Mouse (Mus musculus) NIH3T3 (cell line): ENCODE measurements around the gene Gm44805.

Experiments used
- DNase-seq: peaks from one replicate; pipeline ENCODE4 v3.0.0-alpha.2; 2012; ENCODE audit warnings: low read depth

Gene Gm44805

GRCm38 (mm10) chr7:19677872-19678271 is 3.4 kb downstream of the Gm44805 start, which contains the start of gene Apoc2:
Apoc2 (minus strand) TSS chr7:19677941.
- DNase-seq = no peak

DNA sequence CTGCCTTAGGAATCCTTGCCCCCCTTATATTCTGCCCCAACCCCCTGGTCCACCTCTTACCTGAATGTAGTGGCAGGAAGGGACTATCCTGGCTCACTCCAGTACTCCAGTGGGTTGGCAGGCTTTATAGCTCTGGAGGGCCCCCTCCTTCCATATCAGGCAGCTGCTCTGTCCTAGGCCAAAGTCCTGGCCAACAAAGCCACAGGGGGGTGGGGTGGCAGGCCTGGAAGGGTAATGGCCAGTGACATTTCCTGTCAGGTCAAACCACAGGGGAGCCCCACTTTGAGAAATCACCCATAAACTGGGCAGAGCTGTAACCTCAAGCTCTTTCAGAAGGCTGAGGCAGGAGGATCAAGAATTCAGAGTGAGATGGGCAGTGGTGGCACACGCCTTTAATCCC is 4.6 kb downstream of the Gm44805 start:
- no peak for DNase-seq

- no peak for DNase-seq
Observed at GRCm38 (mm10) chr7:19675824-19676223, 5.4 kb downstream of the Gm44805 start.

GRCm38 (mm10) chr7:19673083-19673699 is 8.0 kb downstream of the Gm44805 start:
- peak; percentile 21 for DNase-seq

DNA sequence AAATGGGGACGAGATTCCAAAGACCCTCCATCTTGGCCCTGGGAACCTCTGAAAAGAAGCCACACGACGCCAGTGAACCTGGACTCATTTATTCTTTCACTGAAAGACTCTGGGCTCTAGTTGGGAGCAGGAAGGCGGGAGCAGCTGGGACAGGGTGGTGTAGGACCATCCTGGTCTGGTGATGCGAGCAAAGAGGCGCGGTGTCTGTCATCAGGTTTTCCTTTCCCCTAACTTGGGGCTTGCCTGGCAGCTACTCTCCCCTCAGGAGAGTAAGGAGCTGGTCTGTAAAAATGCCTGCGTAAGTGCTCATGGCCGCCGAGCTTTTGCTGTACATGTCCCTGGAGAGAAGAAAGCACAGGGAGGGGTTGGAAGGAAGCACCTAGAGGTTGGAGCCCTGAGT is 9.7 kb downstream of the Gm44805 start:
- DNase-seq = no peak

DNA sequence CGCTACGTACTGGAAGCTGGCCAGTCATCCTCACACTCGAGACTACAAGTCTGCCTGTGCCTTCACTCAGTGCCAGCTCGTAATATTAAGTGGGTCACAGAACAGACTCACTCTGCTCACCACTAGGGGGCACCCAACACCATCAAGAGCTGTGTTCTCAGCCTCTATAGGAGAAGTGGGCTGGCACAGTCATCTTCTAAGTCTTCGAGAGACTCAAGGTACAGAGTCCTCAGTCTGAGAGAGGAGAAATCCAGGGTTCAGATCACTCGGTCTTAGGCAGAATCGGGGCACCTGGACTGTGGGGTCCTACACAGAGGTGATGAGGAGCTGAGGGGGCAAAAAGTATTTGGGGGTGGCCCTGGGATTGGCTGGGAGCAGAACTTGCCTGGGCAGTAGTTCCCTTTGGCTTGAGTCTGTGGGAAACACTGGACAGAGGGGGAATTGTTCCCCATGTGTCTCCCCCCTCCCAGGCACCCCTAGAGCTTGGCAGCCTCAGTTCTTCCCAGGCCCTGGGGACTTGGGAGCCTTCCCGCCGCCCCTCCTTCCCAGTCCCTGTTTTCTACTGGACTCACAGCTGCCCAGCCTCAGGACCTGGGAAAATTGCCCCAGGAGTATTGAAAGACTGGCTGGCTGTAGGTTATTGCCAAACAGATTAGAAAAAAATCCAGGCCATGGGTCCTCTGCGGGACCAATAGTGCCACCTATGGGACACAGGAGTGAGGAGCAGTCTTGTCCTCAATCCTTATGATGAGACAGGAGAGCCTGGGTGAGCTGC is 12.1 kb downstream of the Gm44805 start:
- peak; percentile 97 for DNase-seq

GRCm38 (mm10) chr7:19667434-19667833 is 13.8 kb downstream of the Gm44805 start:
- DNase-seq = no peak

DNA sequence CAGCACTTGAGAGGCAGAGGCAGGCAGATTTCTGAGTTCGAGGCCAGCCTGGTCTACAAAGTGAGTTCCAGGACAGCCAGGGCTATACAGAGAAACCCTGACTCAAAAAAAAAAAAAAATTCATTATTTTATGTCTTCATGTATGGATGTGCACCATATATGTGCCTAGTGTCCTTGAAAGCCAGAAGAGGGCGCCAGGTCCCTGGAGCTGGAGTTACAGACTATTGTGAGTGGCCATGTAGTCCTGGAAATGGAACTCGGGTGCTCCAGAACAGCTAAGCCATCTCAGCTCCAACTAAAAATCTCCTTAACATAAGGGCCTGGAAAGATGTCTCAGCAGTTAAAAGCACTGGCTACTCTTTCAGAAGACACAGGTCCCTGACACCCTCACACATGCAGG is 14.5 kb downstream of the Gm44805 start:
- DNase-seq = peak; percentile 53

DNA sequence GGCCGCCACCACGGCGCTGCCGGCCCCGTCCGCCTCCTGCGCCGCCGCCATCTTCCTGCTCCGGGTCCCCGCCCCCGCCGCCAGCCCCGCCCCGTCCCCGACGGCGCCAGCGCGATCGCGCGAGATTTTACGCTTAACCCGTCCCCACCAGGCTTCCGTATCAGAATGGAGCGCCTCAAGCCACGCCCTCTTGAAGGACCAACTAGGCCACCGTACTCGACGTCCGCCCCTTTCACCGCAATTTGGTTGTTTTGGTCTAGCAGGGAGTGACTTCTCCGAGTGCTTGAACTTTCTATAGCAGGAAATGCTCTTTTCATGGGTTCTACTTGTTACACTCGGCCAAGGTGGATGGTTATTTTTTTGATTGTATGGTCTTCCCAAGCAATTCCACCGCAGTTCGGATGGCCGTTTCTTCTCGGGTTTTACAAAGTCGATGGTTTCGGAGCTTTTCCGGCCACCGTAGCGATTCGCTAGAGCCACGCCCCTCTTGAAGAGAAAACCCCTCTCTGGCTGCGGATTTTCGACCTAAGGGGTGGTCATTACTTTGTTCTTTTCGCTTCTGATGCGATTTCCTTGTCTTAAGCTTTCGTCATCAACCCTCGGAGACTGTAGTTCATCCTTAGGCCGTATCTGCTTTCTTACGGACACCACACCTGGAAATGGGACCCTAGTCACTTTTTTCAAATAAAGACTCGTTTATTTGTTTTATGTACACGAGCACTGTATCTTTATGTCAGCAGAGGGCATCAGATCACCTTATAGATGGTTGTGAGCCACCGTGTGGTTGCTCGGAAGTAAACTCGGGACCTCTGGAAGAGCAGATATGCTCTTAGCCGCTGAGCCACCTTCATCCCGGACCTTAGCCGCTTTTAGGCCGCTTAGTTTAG is 16.0 kb downstream of the Gm44805 start, which contains the start of gene Clptm1:
TSS of gene Clptm1 (minus strand) at position 79 of the 887 bp plus-strand sequence.
- DNase-seq = peak; percentile 98

DNA sequence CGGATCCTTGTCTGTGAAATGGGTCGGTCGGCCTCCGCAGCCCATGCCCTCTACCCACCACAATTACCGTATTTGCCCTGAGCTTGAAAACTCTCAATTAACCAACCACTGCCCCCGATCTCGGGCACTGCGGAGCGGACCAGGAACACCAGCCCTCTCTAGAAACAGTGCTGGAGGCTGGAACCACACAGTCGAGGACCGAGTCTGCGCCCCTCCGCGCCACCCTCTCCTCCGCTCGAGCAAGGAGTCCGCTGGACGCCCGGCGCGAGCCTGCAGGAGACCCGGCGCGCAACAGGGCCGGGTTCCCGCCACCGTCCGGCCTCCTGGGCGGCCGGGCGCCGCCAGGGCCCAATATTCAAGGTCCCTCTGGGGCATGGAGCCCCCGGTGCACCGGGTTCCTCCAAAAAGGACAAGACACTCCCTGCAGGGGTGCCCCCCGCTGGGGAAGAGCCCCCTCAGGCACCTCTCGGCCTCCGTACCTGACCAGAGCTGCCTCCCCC is 16.7 kb downstream of the Gm44805 start:
- no peak for DNase-seq

GRCm38 (mm10) chr7:19663940-19664339 is 17.3 kb downstream of the Gm44805 start:
- DNase-seq = no peak

- no peak for DNase-seq
Observed at GRCm38 (mm10) chr7:19652614-19653013, 28.6 kb downstream of the Gm44805 start.

GRCm38 (mm10) chr7:19651063-19651786 is 30.0 kb downstream of the Gm44805 start:
- no peak for DNase-seq

GRCm38 (mm10) chr7:19641223-19641622 is 40.0 kb downstream of the Gm44805 start:
- no peak for DNase-seq

DNA sequence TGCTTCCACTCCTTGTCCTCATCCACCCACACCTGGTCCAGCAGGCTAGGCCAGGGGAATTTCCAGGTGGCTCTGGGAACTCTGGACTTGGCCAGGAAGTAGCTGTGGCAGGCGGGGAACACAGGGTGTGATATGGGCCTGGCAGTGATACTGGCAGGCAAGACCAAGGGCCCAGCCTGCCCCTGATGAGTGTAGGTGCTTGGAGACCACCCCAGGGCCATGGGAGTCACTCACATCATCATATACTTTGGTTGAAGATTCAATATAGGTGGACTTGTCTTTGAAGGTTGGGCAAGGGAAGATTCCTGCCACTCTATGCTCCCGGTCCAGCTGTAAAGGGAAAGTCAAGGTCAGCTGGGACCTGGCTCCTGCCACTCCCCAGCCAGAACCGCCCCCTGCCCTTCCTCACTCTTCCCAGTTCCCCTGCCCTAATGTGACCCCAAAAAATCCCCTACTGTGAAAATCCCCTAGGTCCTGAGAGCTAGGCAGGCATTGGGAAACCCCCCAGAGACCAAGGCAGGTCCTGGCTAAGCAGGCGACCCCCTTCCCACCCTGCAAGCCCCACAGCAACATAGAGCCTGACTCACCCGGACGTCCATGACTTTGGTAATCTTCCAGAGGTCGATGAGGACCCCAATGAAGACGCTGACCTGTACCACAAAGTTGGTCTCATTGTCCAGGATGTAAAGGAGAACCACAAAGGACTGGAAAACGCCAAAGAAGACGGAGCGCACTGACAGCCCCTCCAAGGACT is 46.0 kb downstream of the Gm44805 start:
- no peak for DNase-seq

DNA sequence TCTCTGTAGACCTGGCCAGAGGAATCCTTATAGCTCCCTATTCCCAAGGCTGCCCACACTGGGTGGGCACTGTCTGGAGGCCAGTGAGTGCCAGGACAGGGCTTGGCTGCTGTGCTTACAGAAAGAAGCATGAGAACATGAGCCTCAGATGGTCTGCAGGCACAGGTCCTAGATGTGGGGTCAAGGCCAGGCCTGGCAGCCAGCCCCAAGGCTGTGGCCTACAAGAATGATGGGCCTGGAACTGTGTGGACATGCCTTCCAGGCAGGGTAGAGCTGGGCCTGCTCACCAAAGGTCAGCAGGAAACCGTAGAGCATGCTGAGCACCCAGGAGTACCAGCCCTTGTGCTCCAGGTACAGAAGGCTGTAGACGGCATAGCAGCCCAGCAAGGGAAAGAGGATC is 46.6 kb downstream of the Gm44805 start:
- DNase-seq = no peak

DNA sequence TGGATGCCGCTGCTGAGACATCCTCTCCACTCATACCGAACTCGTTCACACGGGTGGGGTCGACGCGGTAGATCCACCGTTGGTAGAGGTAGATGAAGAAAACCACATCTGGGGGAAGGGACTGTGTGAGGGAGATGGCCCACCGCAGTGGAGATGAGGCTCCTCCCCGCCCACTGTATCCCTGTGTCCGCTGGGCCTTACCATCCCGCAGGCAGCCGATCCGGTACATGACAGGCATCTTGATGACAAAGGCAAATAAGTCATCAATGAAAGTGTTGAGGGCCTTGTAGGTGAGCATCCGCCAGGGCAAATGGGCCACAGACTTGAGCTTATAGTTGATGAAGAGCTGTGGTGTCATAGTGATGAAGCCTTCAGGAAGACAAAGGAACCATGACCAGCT is 47.4 kb downstream of the Gm44805 start:
- DNase-seq = no peak

DNA sequence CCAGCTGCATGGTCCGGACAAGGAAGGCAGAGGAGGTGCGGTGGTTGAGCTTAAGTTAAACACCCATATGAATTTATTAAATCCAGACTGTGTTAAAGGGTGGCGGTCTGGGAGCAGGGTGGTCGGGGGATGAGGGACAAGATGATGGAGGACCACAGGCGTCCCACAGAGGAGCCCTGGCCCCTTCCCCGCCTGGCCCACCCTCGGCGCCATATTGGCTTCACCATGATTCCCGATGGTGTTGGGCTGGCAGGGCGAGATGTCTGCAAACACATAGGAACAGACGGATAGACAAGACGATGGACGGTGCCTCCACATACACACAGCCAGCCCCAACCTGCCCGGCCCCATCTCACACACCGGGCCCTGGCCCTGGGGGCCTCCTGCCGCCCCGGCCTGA is 48.0 kb downstream of the Gm44805 start:
- DNase-seq = no peak

GRCm38 (mm10) chr7:19632720-19633119 is 48.5 kb downstream of the Gm44805 start:
- no peak for DNase-seq

- no peak for DNase-seq
Observed at GRCm38 (mm10) chr7:19632275-19632674, 48.9 kb downstream of the Gm44805 start.

DNA sequence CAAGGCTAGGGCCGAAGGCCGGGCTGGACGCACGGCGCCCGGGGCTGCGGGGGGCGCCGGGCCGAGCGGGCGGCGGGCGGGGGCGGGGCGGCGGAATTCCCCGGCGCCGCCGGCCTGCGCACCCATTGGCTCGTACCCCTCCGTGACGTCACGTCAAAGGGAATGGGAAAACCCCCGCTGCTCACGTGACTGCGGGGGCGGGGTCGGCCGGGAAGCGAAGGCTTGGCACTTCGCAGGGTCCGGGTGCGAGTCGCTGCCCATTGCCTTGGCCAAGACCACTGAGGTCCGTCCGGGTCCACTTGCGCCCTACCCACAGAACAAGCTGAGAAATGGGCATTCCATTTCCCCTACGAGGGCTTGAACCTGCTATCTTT is 51.9 kb downstream of the Gm44805 start, which contains the start of gene Relb:
TSS of gene Relb (minus strand) at position 78 of the 374 bp plus-strand sequence.
- DNase-seq = peak; percentile 97
